Mouse (Mus musculus): ENCODE results near the gene Pigr. TPM values are rescaled to one million over a fixed set of nuclear protein-coding genes. Genes with fewer than 3 reads are reported as not detected.

Pigr gene
- polyA plus RNA-seq, 1 experiment from 2014 or later: not detected

DNA sequence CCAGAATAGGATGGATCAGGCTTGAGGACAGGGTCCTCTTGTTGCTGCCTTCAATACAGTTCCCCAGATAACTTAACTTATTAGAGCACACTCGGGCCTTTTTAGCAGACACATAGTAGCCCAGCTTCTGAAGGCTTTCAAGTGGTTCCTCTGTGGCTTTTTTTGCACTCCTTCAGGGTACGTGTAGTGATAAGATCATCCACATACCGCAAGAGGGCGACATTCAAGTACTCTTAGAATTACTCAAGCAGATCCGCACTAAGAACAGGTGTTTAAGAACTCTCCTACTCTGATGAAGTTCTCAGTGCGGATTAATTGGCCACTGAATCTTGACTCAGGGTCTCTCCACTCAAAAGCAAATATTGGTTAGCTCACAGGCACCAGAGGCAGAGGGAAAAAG is 11.8 kb downstream of the Pigr start:
- H3K4me1 ChIP-seq (ENCODE audit: control insufficient read depth, insufficient read depth, low read length): no peaks in the 10 kb centered on the region
- H3K27ac ChIP-seq (ENCODE audit: low read depth, low read length): no peak overlapping the region
- ATAC-seq (ENCODE audit: insufficient read depth, low FRiP score, low TSS enrichment) (no peak), DNase-seq (ENCODE audit: low spot score) (no peak)
- no peak overlapping the region for H3K4me2 ChIP-seq (ENCODE audit: low read depth)
- H3K36me3 ChIP-seq (ENCODE audit: control insufficient read depth, insufficient read depth, low read length): no peaks in the 10 kb centered on the region
- 62% methylated on average over 6 of the region's 6 CpGs for WGBS
- no peak overlapping the region for H3K4me3 ChIP-seq (ENCODE audit: low read depth, low read length)
- H3K27me3 ChIP-seq (ENCODE audit: control insufficient read depth, insufficient read depth, low read length): no peaks in the 10 kb centered on the region
- H3K9ac ChIP-seq (ENCODE audit: low read length): no peak overlapping the region
- no peaks in the 10 kb centered on the region for H3K9me3 ChIP-seq (ENCODE audit: control insufficient read depth, low read length)

GRCm38 (mm10) chr1:130840599-130841379 is 14.3 kb downstream of the Pigr start:
- H3K4me3 ChIP-seq (ENCODE audit: low read depth, low read length): no peak overlapping the region

GRCm38 (mm10) chr1:130841621-130842020 is 15.1 kb downstream of the Pigr start:
- 84% methylated on average over 7 of the region's 7 CpGs for WGBS
- Histone ChIP-seq H3K4me3 (ENCODE audit: low read depth, low read length) (no peak overlapping the region), H3K36me3 (ENCODE audit: control insufficient read depth, insufficient read depth, low read length) (no peaks in the 10 kb centered on the region), H3K9me3 (ENCODE audit: control insufficient read depth, low read length) (no peaks in the 10 kb centered on the region), H3K27ac (ENCODE audit: low read depth, low read length) (no peak overlapping the region), H3K4me1 (ENCODE audit: control insufficient read depth, insufficient read depth, low read length) (no peaks in the 10 kb centered on the region), H3K4me2 (ENCODE audit: low read depth) (no peak overlapping the region), H3K9ac (ENCODE audit: low read length) (no peak overlapping the region), H3K27me3 (ENCODE audit: control insufficient read depth, insufficient read depth, low read length) (no peaks in the 10 kb centered on the region)
- ATAC-seq (ENCODE audit: insufficient read depth, low FRiP score, low TSS enrichment): no peak
- DNase-seq (ENCODE audit: low spot score): no peak

More at GRCm38 (mm10) chr1:130840599-130841379, 14.3 kb downstream of the Pigr start:
- Histone ChIP-seq H3K4me1 (ENCODE audit: control insufficient read depth, insufficient read depth, low read length) (no peaks in the 10 kb centered on the region), H3K27me3 (ENCODE audit: control insufficient read depth, insufficient read depth, low read length) (no peaks in the 10 kb centered on the region), H3K4me2 (ENCODE audit: low read depth) (no peak overlapping the region), H3K9me3 (ENCODE audit: control insufficient read depth, low read length) (no peaks in the 10 kb centered on the region), H3K9ac (ENCODE audit: low read length) (no peak overlapping the region), H3K27ac (ENCODE audit: low read depth, low read length) (no peak overlapping the region), H3K36me3 (ENCODE audit: control insufficient read depth, insufficient read depth, low read length) (no peaks in the 10 kb centered on the region)
- WGBS: 73% methylated on average over 8 of the region's 8 CpGs
- ATAC-seq (ENCODE audit: insufficient read depth, low FRiP score, low TSS enrichment): no peak
- no peak for DNase-seq (ENCODE audit: low spot score)

GRCm38 (mm10) chr1:130844516-130844915 is 18.0 kb downstream of the Pigr start:
- Histone ChIP-seq H3K4me2 (ENCODE audit: low read depth) (no peak overlapping the region), H3K4me3 (ENCODE audit: low read depth, low read length) (no peak overlapping the region), H3K9ac (ENCODE audit: low read length) (no peak overlapping the region), H3K36me3 (ENCODE audit: control insufficient read depth, insufficient read depth, low read length) (no peaks in the 10 kb centered on the region), H3K27me3 (ENCODE audit: control insufficient read depth, insufficient read depth, low read length) (no peaks in the 10 kb centered on the region), H3K9me3 (ENCODE audit: control insufficient read depth, low read length) (no peaks in the 10 kb centered on the region), H3K27ac (ENCODE audit: low read depth, low read length) (no peak overlapping the region), H3K4me1 (ENCODE audit: control insufficient read depth, insufficient read depth, low read length) (no peaks in the 10 kb centered on the region)
- 92% methylated on average over 7 of the region's 7 CpGs for WGBS
- ATAC-seq (ENCODE audit: insufficient read depth, low FRiP score, low TSS enrichment) (no peak), DNase-seq (ENCODE audit: low spot score) (no peak)

GRCm38 (mm10) chr1:130849530-130850214 is 23.2 kb downstream of the Pigr start:
- ATAC-seq (ENCODE audit: insufficient read depth, low FRiP score, low TSS enrichment) (no peak), DNase-seq (ENCODE audit: low spot score) (no peak)
- no peak overlapping the region for H3K4me2 ChIP-seq (ENCODE audit: low read depth)
- 90% methylated on average over 10 of the region's 10 CpGs for whole genome bisulfite sequencing
- H3K4me3 ChIP-seq (ENCODE audit: low read depth, low read length): no peak overlapping the region
- no peaks in the 10 kb centered on the region for H3K36me3 ChIP-seq (ENCODE audit: control insufficient read depth, insufficient read depth, low read length)
- no peak overlapping the region for H3K27ac ChIP-seq (ENCODE audit: low read depth, low read length)
- H3K9me3 ChIP-seq (ENCODE audit: control insufficient read depth, low read length): no peaks in the 10 kb centered on the region
- no peak overlapping the region for H3K9ac ChIP-seq (ENCODE audit: low read length)
- no peaks in the 10 kb centered on the region for H3K27me3 ChIP-seq (ENCODE audit: control insufficient read depth, insufficient read depth, low read length)
- no peaks in the 10 kb centered on the region for H3K4me1 ChIP-seq (ENCODE audit: control insufficient read depth, insufficient read depth, low read length)

DNA sequence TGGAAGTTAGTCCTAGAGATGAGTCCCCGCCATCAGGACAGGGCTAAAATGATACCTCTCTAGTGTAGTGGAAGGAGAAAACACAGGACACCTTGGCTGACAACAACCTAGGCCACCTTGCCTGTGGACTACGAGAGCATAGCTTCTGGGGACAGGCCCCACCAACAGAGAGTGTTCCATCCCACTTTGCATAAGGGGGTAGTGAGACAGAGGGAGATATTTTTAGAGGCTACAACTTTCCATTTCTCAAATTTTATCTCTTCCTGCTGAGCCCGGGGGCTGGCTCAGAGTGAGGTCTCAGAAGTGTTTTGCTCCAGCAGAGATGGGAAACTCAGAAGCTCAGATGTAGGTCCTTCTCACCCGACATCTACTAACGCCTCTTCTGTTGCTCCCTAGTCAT is 23.9 kb downstream of the Pigr start:
- WGBS: 86% methylated on average over 5 of the region's 5 CpGs

DNA sequence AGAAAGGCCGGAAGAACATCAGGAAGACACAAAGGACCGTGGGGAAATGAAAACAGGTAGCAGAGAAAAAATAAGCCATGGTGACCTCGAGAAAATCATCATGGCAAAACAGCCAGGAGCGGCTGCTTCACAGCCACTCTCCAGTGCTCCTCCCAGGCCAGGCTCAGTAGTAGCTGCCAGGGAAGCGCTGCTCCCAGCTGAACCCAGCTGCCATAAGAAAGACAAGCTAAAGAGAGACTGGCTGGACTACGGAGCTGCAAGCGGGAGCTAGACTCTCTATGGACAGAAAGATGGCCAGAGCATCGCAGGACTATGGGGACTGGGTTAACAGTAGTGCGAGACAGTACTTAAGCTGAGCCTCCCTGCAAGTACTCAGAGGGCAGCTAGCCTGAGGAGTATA is 28.3 kb downstream of the Pigr start:
- H3K27ac ChIP-seq (ENCODE audit: low read depth, low read length): no peak overlapping the region

More for the DNA sequence above, 23.9 kb downstream of the Pigr start:
- Histone ChIP-seq H3K4me1 (ENCODE audit: control insufficient read depth, insufficient read depth, low read length) (no peaks in the 10 kb centered on the region), H3K36me3 (ENCODE audit: control insufficient read depth, insufficient read depth, low read length) (no peaks in the 10 kb centered on the region), H3K27ac (ENCODE audit: low read depth, low read length) (no peak overlapping the region), H3K9me3 (ENCODE audit: control insufficient read depth, low read length) (no peaks in the 10 kb centered on the region), H3K4me2 (ENCODE audit: low read depth) (no peak overlapping the region), H3K4me3 (ENCODE audit: low read depth, low read length) (no peak overlapping the region), H3K9ac (ENCODE audit: low read length) (no peak overlapping the region), H3K27me3 (ENCODE audit: control insufficient read depth, insufficient read depth, low read length) (no peaks in the 10 kb centered on the region)
- DNase-seq (ENCODE audit: low spot score) (no peak), ATAC-seq (ENCODE audit: insufficient read depth, low FRiP score, low TSS enrichment) (no peak)

DNA sequence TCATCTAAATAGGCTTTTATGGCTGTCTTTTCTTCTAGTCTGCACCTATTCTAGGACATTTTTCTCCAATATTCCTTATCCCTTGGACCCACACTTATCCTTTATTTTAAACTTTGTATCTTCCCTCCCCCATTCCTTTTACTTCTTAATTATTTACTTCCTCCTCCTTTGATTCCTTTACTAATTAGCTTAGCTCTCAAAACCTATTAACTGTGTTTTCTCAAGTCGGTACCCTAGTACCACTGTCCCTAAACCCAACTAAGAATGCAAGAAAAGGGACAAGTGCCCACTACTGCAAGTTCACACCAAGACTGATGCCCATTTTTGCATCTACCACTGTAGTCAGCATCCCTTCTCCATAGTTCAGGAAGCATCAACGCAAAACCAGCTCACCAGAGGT is 29.2 kb downstream of the Pigr start:
- Histone ChIP-seq H3K9me3 (ENCODE audit: control insufficient read depth, low read length) (no peaks in the 10 kb centered on the region), H3K9ac (ENCODE audit: low read length) (no peak overlapping the region), H3K4me1 (ENCODE audit: control insufficient read depth, insufficient read depth, low read length) (no peaks in the 10 kb centered on the region), H3K4me3 (ENCODE audit: low read depth, low read length) (no peak overlapping the region), H3K27ac (ENCODE audit: low read depth, low read length) (no peak overlapping the region), H3K27me3 (ENCODE audit: control insufficient read depth, insufficient read depth, low read length) (no peaks in the 10 kb centered on the region), H3K36me3 (ENCODE audit: control insufficient read depth, insufficient read depth, low read length) (no peaks in the 10 kb centered on the region), H3K4me2 (ENCODE audit: low read depth) (no peak overlapping the region)
- ATAC-seq (ENCODE audit: insufficient read depth, low FRiP score, low TSS enrichment) (no peak), DNase-seq (ENCODE audit: low spot score) (no peak)
- 81% methylated on average over 2 of the region's 2 CpGs for WGBS

More for the DNA sequence above, 28.3 kb downstream of the Pigr start:
- Histone ChIP-seq H3K27me3 (ENCODE audit: control insufficient read depth, insufficient read depth, low read length) (no peaks in the 10 kb centered on the region), H3K4me1 (ENCODE audit: control insufficient read depth, insufficient read depth, low read length) (no peaks in the 10 kb centered on the region), H3K36me3 (ENCODE audit: control insufficient read depth, insufficient read depth, low read length) (no peaks in the 10 kb centered on the region), H3K4me2 (ENCODE audit: low read depth) (no peak overlapping the region), H3K4me3 (ENCODE audit: low read depth, low read length) (no peak overlapping the region), H3K9me3 (ENCODE audit: control insufficient read depth, low read length) (no peaks in the 10 kb centered on the region), H3K9ac (ENCODE audit: low read length) (no peak overlapping the region)
- ATAC-seq (ENCODE audit: insufficient read depth, low FRiP score, low TSS enrichment) (no peak), DNase-seq (ENCODE audit: low spot score) (no peak)
- 90% methylated on average over 9 of the region's 9 CpGs for WGBS

DNA sequence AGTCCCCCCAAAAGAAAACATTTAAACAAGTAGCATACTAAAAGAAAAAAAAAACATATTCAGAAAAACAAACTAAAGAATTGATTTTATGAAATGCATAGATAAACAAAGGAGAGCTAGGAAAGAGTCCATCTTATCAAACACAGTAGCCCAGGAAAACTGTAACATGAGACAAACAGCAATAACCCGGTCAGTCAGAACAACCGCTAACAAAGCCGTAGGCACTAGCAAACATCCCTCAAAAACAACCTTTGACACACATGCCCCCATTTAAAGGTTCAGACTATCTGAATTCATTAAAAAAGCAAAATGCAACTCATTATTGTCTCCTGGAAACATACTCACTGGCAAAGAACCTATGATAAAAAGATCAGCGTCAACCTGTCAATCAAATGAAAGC is 31.0 kb downstream of the Pigr start:
- Histone ChIP-seq H3K36me3 (ENCODE audit: control insufficient read depth, insufficient read depth, low read length) (no peaks in the 10 kb centered on the region), H3K9me3 (ENCODE audit: control insufficient read depth, low read length) (no peaks in the 10 kb centered on the region), H3K27ac (ENCODE audit: low read depth, low read length) (no peak overlapping the region), H3K4me1 (ENCODE audit: control insufficient read depth, insufficient read depth, low read length) (no peaks in the 10 kb centered on the region), H3K4me3 (ENCODE audit: low read depth, low read length) (no peak overlapping the region), H3K9ac (ENCODE audit: low read length) (no peak overlapping the region), H3K27me3 (ENCODE audit: control insufficient read depth, insufficient read depth, low read length) (no peaks in the 10 kb centered on the region), H3K4me2 (ENCODE audit: low read depth) (no peak overlapping the region)
- DNase-seq (ENCODE audit: low spot score) (no peak), ATAC-seq (ENCODE audit: insufficient read depth, low FRiP score, low TSS enrichment) (no peak)
- WGBS: 91% methylated on average over 4 of the region's 4 CpGs
